Mouse (Mus musculus) midbrain, embryonic 16.5 days (tissue): Measurements from ENCODE around the gene Dcst2. TPM values are rescaled to one million over a fixed set of nuclear protein-coding genes. Genes with fewer than 3 reads are reported as not detected.
A peak's percentile ranks its signal among the peaks of the same experiment; 100 is the strongest.

Experiments used
- ATAC-seq: fragments of 200-750 bp; cut with Nextera tagmentation; 2 replicates; pipeline ENCODE4 v1.8.0; 2017; ENCODE audit warnings: moderate TSS enrichment
- H3K27ac ChIP-seq: fragments of 300-500 bp; sonication (generic); 2 replicates; pipeline ENCODE4 v1.5.1; 2014; ENCODE audit warnings: mild to moderate bottlenecking, low read length, mixed read lengths
- H3K27me3 ChIP-seq: fragments of 300-500 bp; sonication (generic); 2 replicates; pipeline ENCODE4 v1.6.1; 2014; ENCODE audit warnings: low read depth, low read length, mixed read lengths; ENCODE audit not compliant: control insufficient read depth, insufficient read depth
- H3K36me3 ChIP-seq: fragments of 300-500 bp; sonication (generic); 2 replicates; pipeline ENCODE4 v1.6.1; 2014; ENCODE audit warnings: mild to moderate bottlenecking, low read length, moderate library complexity, mixed read lengths; ENCODE audit not compliant: control insufficient read depth, insufficient read depth
- H3K4me1 ChIP-seq: fragments of 300-500 bp; sonication (generic); 2 replicates; pipeline ENCODE4 v1.6.1; 2014; ENCODE audit warnings: mild to moderate bottlenecking, low read length, mixed read lengths; ENCODE audit not compliant: control insufficient read depth, insufficient read depth
- H3K4me2 ChIP-seq: fragments of 300-500 bp; sonication (generic); 2 replicates; pipeline ENCODE4 v1.6.1; 2014; ENCODE audit warnings: mild to moderate bottlenecking, low read length, mixed read lengths
- H3K4me3 ChIP-seq: fragments of 300-500 bp; sonication (generic); 2 replicates; pipeline ENCODE4 v1.5.1; 2014; ENCODE audit warnings: low read depth, mild to moderate bottlenecking, low read length, moderate library complexity, mixed read lengths
- H3K9ac ChIP-seq: fragments of 300-500 bp; sonication (generic); 2 replicates; pipeline ENCODE4 v1.6.1; 2014; ENCODE audit warnings: low read depth, low read length, mixed read lengths
- H3K9me3 ChIP-seq: fragments of 300-500 bp; sonication (generic); replicated peaks from 2 replicates; pipeline ENCODE4 v1.6.1; 2014; ENCODE audit warnings: mild to moderate bottlenecking, low read length, mixed read lengths; ENCODE audit not compliant: control insufficient read depth, poor library complexity, severe bottlenecking
- WGBS: fragments of 180-500 bp; shearing (Covaris S2); extraction: QIAGEN DNeasy Blood & Tissue Kit; methylation state at CpG from one replicate; pipeline ENCODE4 v1.1.7; 2014; 5-methylcytosine and 5-hydroxymethylcytosine counted together
- polyA plus RNA-seq: library from polyadenylated mRNA; unstranded; fragments of >200 nt; fragmentation: Nextera tagmentation; extraction: Ambion mirVana; gene quantifications from 2 replicates; pipeline ENCODE4 v1.2.1, GENCODE M21; 2015

Gene Dcst2
- polyA plus RNA-seq, 1 experiment from 2014 or later: 0.25 TPM

- no peak for ATAC-seq
Measured at GRCm38 (mm10) chr3:89318971-89319590, 42.7 kb upstream of the Dcst2 start.

GRCm38 (mm10) chr3:89319591-89320350, 42.0 kb upstream of the Dcst2 start:
- ATAC-seq: no peak
- 0 out of 2 replicates have a peak, but pooled peaks cover 4% of the 10 kb centered on the region for H3K27me3 ChIP-seq
- no peaks in the 10 kb centered on the region for H3K9me3 ChIP-seq
- H3K36me3 ChIP-seq: peaks cover 3% of the 10 kb centered on the region; the same call in 1 of the 2 replicates
- peak overlapping the region; percentile 76 for H3K4me3 ChIP-seq
- H3K27ac ChIP-seq: peak overlapping the region; percentile 92
- peak overlapping the region; percentile 78 for H3K4me2 ChIP-seq
- peaks cover 38% of the 10 kb centered on the region for H3K4me1 ChIP-seq
- WGBS: 2% methylated on average over 50 of the region's 58 CpGs
- H3K9ac ChIP-seq: peak overlapping the region; percentile 88

More at GRCm38 (mm10) chr3:89318971-89319590, 42.7 kb upstream of the Dcst2 start:
- 6% methylated on average over 21 of the region's 21 CpGs for WGBS
- Histone ChIP-seq H3K36me3 (peaks cover 3% of the 10 kb centered on the region; the same call in 1 of the 2 replicates), H3K27me3 (0 out of 2 replicates have a peak, but pooled peaks cover 4% of the 10 kb centered on the region), H3K4me2 (peak overlapping the region; percentile 78), H3K4me3 (peak overlapping the region; percentile 76), H3K9ac (peak overlapping the region; percentile 88; the same call in 1 of the 2 replicates), H3K9me3 (no peaks in the 10 kb centered on the region), H3K27ac (peak overlapping the region; percentile 92; the same call in 1 of the 2 replicates), H3K4me1 (peaks cover 38% of the 10 kb centered on the region)

- ATAC-seq: peak; percentile 26; the same call in 1 of the 2 replicates
- WGBS: 0% methylated on average over 26 of the region's 41 CpGs
- peaks cover 33% of the 10 kb centered on the region for H3K4me1 ChIP-seq
Measured at GRCm38 (mm10) chr3:89320581-89321182, 41.1 kb upstream of the Dcst2 start.

GRCm38 (mm10) chr3:89321183-89322130, 40.3 kb upstream of the Dcst2 start:
- Histone ChIP-seq H3K27me3 (0 out of 2 replicates have a peak, but pooled peaks cover 4% of the 10 kb centered on the region), H3K4me2 (peak overlapping the region; percentile 78), H3K36me3 (no peaks in the 10 kb centered on the region), H3K4me3 (peak overlapping the region; percentile 76), H3K27ac (peak overlapping the region; percentile 92), H3K9ac (peak overlapping the region; percentile 88), H3K9me3 (no peaks in the 10 kb centered on the region), H3K4me1 (peaks cover 25% of the 10 kb centered on the region)
- peak; percentile 18 for ATAC-seq
- WGBS: under 1% methylated on average over 62 of the region's 66 CpGs

More at GRCm38 (mm10) chr3:89320581-89321182, 41.1 kb upstream of the Dcst2 start:
- Histone ChIP-seq H3K4me3 (peak overlapping the region; percentile 76), H3K27me3 (0 out of 2 replicates have a peak, but pooled peaks cover 4% of the 10 kb centered on the region), H3K9ac (peak overlapping the region; percentile 88), H3K4me2 (peak overlapping the region; percentile 78), H3K36me3 (no peaks in the 10 kb centered on the region), H3K27ac (peak overlapping the region; percentile 92), H3K9me3 (no peaks in the 10 kb centered on the region)

- H3K9me3 ChIP-seq: no peaks in the 10 kb centered on the region
- peak overlapping the region; percentile 92 for H3K27ac ChIP-seq
- H3K9ac ChIP-seq: peak overlapping the region; percentile 88
- no peaks in the 10 kb centered on the region for H3K36me3 ChIP-seq
- peak; percentile 2; the same call in 1 of the 2 replicates for ATAC-seq
- 0 out of 2 replicates have a peak, but pooled peaks cover 4% of the 10 kb centered on the region for H3K27me3 ChIP-seq
- WGBS: 2% methylated on average over 14 of the region's 14 CpGs
- peaks cover 19% of the 10 kb centered on the region for H3K4me1 ChIP-seq
- peak overlapping the region; percentile 76 for H3K4me3 ChIP-seq
- peak overlapping the region; percentile 78 for H3K4me2 ChIP-seq
Measured at GRCm38 (mm10) chr3:89322131-89322500, 39.7 kb upstream of the Dcst2 start.

GRCm38 (mm10) chr3:89322514-89323165, 39.1 kb upstream of the Dcst2 start, which contains the start of gene Efna3:
Gene Efna3, minus strand, starts transcription at chr3:89322965.
- under 1% methylated on average over 53 of the region's 53 CpGs for WGBS
- peak within 1 kb of the TSS; percentile 78 for H3K4me2 ChIP-seq
- H3K27ac ChIP-seq: peak within 1 kb of the TSS; percentile 92
- H3K27me3 ChIP-seq: 0 out of 2 replicates have a peak, but pooled peaks cover 4% of the 10 kb centered on the region
- peak; percentile 27 for ATAC-seq
- H3K4me3 ChIP-seq: peak within 1 kb of the TSS; percentile 76
- H3K9ac ChIP-seq: peak within 1 kb of the TSS; percentile 88
- H3K4me1 ChIP-seq: peaks cover 14% of the 10 kb centered on the region
- H3K9me3 ChIP-seq: no peaks in the 10 kb centered on the region
- no peaks in the 10 kb centered on the region for H3K36me3 ChIP-seq

GRCm38 (mm10) chr3:89325882-89326281, 35.9 kb upstream of the Dcst2 start:
- Histone ChIP-seq H3K4me3 (no peak overlapping the region), H3K4me2 (no peak overlapping the region), H3K27ac (no peak overlapping the region), H3K9ac (no peak overlapping the region), H3K36me3 (no peaks in the 10 kb centered on the region), H3K27me3 (no peaks in the 10 kb centered on the region), H3K4me1 (peaks cover 3% of the 10 kb centered on the region; the same call in 1 of the 2 replicates), H3K9me3 (no peaks in the 10 kb centered on the region)
- 92% methylated on average over 8 of the region's 8 CpGs for WGBS
- ATAC-seq: no peak
